Mouse (Mus musculus) CD8-positive naive resting alpha-beta T cell, adult 2 months (primary cell): ENCODE measurements around the gene Mepe.

Experiments used
- DNase-seq, 2 experiments: peaks; one replicate each; pipeline ENCODE4 v3.0.0; 2022; ENCODE audit warnings: low read depth in 2 of 2, low spot score in 2 of 2

Mepe gene

DNA sequence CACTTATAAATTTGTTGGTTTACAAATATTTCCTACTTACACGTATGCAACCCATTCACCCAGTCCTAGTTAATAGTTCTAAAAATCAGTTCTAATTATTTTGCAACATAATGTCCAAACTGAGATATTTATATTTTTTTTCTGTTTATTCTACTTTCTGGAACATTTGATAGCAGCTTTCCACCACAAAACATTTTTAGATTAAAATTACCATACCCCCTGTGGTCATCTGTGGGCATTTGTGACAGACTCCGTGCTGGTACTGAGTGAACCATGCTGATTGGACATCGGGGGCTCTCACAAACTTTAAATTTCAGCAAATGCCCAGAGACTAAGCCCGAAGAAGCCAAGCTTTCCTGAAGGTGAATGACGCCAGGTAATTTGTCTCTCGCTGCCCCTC is at the start of gene Mepe:
TSS of gene Mepe (plus strand) at position 301 of the 400 bp plus-strand sequence.
- no peak for DNase-seq

DNA sequence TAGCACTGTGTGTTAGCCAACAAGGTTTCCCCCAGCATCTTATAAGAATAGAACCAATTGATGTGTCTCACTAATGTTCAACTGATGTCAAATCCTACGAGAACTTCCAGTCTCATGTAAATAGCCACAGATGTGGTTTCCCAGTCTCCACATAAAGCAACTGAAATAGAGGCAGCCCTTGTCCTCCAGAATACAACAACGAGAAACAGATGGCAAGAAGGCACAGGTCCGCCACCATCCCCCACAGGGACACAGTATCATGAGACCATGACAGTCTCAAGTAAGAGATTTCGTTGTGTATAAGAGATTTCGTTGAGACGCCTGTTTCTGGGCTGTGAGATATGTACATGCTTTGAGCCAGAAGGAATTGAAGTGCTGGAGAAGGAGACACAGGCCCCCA is 30.9 kb upstream of the Mepe start:
- no peak for DNase-seq

DNA sequence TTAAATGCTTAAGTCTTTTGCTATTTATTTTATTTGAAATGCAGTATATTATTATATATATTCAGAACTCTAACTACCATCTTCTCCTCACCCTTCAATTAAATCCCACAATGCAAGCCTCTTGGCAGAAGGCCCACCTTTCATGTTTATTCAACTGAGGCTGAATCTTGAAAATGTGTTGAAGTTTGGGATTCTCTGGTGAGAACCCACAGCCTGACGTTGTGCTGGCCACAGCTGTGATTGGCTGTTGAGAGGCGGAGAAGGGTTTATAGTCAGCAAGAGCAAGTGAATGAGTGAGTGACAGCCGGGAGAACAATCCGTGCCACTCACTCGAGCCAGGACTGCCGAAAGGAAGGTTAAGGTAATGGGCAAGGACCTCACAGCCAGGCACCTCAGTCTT is 26.1 kb upstream of the Mepe start, which contains the start of gene Ibsp:
TSS of gene Ibsp (plus strand) at position 178 of the 400 bp plus-strand sequence.
- DNase-seq = no peak

DNA sequence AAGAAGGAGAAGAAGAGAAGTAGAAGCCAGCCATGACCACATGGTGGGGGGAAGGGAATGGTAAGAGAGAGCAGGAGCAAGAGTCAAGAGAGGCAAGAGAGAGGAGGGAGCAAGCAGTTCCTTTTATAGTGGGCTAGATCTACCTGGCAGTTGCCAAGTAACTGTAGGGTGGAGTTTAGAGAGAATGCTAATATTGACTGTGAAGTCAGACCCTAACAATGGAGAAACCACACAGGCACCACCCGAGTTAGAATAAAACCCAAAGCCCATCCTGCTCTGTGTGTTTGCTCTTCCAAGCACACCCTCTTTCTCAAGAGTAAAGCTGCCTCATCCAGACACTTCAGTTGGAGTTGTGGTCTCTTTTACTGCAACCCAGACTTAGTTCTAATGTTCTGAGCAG is 11.1 kb upstream of the Mepe start:
- no peak for DNase-seq

DNA sequence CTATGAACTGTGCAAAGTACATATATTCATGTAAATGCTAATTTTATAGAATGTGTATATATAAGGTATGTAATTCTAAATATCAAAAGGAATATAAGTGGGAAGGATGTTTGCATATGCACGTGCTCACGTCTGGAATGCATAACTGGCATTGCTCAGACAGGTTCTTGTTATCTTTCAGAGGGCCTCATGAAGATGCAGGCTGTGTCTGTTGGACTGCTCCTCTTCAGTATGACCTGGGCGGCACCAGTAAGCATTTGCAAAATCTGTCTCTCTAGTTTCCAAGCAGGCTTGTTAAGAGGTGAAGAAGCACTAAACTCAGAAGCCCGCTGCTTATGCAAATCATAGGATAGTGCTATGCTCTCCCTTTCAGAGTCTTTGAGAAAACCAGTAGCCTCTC is 1.8 kb downstream of the Mepe start:
- no peak for DNase-seq

DNA sequence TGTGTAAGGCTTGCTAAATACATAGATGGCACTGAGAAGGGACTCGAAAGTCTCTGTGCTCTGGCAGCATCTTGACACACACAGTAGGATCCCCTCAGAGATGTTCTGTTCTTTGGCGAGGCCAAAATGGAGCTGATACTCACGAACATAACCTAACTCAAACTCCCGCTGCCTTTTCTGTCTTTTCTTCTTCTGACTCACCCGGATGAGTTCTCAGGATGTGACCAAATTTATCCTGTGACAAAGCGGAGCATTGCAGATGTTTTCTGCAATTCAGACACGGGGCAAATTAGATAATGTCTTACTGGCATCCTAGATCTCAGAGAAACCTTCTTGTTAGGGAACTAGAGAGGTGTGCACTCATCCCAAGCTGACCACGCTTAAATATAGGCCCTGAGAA is 2.3 kb downstream of the Mepe start:
- no peak for DNase-seq

DNA sequence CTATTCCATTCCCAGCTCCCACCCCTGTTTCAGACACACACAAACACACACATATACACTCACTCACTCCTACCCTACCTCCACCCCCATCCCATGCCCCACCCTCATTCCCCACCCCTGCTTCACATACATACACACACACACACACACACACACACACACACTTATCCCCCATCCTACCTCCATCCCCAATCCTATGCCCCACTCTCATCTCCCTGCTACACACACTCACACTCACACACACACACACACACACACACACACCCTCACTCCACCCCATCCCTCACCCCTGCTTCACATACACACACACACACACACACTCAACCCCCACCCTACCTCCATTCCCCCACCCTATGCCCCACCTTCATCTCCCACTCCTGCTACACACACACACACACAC is 2.7 kb downstream of the Mepe start:
- DNase-seq = no peak

DNA sequence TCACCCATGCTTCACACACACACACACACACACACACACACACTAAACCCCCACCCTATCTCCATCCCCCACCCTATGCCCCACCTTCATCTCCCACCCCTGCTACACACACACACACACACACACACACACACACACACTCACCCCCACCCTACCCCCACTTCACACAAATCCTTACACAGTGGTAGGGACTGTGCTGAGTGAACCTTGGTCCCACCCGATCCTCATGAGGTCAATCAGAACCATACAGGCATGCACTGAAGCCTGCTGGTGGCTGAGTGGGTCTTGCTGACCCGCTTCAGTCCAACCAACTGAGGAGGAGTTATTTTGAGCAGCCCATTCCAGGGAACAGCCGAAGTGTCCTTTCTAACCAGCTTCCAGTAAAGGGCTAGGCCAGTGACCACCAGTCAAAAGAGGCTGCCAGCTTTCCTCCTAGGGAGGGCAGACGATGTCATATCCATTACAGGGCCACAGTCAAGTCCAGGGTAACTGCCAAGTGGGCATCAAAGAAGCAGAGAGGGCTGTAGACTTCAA is 3.3 kb downstream of the Mepe start:
- DNase-seq = no peak

DNA sequence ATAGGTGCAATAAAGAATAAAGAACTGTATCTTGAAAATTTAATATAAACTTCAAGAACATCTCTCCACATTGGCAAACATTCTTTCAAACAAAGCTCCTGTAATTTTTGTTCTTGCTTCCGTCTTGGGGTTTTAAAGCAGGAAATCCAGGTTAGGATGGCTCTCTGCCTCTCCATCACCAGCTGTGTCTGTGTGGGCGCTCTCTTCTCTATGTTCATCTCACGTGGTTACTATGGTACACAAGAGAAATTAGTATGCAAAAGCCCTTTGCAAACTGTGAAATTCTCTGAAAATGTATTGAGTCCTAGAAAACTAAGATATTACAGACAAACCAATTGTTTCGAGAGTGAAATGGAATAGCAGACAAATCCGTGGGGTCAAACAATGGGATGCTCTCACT is 4.3 kb downstream of the Mepe start:
- no peak for DNase-seq

DNA sequence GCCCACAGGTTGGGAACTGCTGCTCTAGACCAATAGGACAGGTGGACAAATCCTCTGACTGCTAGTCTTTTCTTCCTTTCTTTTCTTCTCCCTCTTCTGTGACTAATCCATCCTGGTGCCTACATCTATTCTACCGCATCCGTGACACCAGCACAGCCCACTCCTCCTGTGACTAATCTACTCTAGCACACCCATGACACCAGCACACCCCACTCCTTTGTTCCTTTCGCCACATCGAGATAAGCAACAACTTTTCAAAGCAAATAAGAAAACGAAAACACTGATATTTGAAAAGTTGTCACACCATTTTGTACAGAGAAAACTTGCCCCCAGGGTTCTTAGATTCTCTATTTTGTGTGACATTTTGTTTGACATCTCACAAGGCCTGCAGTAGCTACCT is 5.0 kb downstream of the Mepe start:
- no peak for DNase-seq

DNA sequence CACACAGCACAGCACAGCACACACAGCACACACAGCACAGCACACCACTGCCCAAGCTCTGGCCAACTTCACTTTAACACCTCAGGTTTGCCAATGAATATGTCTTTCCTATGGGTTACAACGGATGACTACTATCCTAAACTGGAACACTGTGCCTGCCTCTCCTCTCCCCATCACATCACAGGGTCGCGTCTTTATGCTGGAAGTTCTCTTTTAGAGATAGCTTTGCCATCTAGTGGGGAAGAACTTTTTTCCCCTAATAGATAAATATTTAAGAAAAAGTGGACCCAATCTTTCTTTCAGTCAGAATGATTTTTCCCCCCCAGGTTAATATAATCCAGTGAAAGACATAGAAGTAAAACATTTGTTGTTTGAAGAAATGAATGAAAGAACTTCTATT is 7.2 kb downstream of the Mepe start:
- no peak for DNase-seq

DNA sequence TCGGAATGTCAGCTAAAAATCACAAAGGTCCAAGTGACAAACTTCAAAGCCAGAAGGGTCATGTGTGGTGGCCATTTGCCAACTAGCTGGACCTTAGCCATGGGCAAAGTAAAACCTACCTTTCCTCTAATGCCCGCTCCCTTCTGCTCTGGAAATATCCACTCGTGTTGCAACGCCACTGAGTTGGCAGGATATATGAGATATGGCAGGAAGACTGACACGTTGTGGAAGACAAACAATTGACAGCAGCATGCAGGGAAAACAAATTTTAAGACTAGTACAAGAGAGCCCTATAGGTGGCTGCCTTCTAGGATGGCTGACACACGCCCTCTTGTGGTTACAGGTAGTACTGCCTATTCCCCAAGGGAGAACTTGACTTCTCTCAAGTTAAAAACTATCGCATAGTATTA is 8.1 kb downstream of the Mepe start:
- DNase-seq = no peak

DNA sequence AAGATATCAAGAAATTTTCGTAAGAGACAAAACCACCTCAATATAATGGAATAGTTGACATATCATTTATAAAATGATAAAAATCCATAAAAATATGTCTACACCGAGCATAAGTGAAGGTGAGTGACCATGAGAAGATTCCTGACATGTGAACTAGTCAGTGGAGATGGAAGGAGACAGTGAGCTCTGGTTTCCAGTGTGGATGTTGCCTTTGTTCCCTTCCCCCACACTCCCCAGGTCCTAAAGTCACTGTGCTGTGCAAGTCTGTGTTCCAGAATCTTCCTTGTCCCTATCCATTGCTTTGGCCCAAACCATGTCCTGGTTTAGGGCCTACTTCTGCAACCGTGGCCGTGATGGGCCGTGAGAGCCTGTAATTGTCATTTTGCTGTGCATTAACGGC is 8.5 kb downstream of the Mepe start:
- no peak for DNase-seq

DNA sequence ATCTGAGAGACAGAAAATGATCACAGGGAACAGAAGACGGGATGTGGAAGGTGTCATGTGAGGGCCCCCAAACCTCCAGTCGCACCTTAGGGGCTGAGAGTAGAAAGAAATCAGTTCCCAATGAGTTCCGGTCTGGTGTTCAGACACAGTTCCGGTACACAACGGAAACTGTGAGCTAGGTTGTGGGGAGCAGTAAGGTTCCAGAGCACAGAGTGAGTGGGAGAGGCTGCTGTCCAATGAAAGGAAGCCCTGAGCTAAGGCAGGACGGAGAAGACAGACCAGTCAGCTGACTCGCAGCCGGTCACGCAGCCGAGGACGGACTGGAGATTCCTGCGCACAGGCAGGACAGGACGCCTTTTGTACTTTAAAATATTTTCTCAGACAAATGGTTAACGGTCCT is 9.4 kb downstream of the Mepe start:
- no peak for DNase-seq

DNA sequence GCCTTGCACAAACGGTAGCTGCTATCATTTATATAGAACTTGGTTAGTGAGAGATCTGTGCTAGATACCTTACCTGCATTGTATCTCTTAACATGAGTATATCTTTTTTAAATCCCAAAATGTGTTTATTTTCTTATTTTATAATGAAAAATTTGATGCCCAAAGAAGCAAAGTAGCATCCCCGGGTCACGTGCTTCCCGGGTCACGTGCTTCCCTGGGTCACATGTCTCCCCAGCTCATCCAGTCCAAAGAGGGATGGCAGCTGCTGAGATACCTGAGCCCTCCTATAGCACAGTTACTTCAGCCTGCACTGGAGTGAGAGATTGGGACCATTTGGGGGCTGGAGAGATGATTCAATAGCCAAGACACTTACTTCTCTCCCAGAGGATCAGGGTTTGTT is 10.8 kb downstream of the Mepe start:
- no peak for DNase-seq

DNA sequence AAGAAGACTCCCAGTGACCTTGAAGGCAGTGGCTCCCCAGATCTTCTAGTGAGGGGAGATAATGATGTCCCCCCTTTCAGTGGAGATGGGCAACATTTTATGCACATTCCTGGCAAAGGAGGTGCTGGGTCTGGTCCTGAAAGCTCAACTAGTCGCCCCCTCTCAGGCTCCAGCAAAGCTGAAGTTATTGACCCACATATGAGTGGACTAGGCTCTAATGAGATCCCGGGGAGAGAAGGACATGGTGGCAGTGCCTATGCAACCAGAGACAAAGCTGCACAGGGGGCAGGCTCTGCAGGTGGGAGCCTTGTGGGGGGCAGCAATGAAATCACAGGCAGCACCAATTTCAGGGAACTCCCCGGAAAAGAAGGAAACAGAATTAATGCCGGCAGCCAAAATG is 12.4 kb downstream of the Mepe start:
- no peak for DNase-seq

DNA sequence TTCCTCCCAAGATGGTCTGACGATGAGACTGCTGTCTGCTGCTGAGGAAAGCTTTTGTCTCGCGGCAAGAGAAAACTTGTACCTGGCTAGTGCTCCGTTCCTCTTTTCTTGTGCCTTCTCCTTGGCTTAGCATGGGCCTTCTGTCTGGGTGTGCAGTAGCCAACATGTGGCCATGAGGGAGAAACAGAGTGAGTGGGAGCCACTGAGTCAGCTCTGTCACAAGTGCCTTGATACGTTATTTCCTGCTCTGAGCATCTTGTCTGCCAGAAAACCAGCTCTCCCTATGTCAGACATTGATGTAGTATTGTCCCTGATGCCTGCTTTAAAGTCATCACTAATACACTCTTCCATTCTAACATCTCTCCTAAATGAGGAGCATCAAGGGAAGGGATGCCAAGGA is 13.9 kb downstream of the Mepe start:
- no peak for DNase-seq

DNA sequence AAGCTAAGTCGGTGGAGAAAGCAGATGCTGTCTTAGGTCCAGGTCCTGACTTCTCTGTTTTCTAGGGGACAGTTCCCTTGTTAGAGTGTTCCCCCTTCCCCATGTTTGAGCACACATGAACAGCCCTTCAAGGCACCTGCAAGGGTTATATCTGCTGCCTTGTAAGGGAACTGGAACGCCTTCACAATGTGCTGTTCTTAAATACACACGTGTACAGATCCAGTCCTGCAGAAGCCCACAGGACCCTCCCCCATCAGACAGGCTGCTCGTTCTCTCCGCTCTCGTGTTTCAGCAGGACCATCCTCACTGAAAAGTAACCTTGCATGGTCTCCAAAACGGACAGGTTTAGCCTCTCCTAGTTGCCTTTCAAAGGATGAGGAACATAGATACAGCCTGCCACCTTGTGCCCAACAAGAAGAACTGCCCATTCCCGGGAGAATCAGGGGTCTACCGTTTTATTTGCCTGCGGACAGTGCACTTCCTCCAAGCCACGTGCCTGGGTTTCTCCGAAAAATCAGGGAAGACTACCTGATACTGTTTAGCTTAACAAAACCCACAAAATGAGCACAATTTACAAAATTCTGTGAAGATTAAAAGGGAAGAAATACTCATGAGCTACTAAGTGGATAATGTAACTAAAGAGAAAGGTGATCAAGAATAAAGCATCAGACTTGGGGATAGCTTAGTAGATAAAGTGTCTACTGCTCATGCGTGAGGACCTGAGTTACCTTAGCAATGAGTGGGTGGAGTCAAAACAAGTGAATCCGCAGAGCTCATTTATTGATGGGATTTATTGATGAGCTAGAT is 14.8 kb downstream of the Mepe start:
- no peak for DNase-seq

DNA sequence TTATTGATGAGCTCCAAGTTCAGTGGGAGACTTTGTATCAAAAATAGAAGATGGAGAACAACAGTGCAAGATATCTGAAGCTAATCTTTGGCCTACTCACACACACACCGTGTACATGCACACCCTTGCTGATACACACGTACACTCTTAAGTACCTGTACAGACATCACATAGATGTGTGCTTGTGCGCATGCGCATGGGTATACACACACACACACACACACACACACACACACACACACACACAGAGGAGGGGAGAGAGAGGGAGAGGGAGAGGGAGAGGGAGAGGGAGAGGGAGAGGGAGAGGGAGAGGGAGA is 15.3 kb downstream of the Mepe start:
- no peak for DNase-seq

DNA sequence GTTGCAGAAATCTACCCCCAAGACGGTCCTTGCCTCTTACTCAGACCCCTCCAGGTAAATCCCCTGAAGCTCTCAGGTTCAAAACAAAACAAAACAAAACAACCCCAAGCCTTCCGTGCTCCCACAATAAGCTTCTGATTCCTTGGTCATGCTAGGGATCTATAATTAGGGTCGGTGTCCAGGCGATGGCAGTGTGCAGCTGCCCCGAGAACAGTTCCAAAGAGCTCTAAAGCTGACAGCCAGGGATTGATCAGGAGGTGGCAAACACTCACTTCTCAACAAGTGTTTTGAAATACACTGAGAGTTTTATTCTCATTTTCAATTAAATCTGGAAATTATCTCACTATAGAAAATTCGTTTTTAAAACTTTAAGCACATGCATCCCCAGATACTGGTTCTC is 17.8 kb downstream of the Mepe start:
- DNase-seq = no peak

DNA sequence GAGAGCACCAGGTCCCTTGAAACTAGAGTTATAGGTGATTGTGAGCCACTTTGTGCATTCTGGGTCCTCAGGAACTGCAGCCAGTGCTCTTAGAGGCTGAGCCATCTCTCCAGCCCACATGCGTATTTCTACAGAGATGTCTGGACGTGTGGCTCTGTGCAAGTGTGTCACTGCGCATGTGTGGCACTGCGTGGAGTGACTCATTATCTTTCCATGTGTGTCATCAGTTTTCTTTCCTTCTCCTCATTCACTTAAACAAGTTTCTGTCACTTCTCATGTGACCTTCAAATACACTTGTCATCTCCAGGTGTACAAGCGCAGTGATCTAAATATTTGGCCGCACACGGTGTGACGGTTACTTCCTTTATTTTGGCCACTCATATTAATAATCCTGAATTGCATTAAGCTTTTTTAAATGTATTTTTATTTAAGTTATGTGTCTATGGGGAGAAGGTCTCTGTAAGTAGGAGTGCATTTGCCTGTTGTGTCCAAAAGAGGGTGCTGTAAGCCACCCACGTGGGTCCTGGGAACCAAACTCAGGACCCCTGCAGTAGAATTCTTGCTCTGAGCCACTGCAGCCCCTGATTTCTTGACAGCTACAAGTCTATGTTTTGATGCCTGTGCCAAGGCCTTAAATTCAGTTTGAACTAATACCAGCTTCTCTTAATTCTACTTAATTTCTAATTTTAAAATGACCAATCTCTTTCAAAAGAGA is 19.6 kb downstream of the Mepe start:
- DNase-seq = no peak

DNA sequence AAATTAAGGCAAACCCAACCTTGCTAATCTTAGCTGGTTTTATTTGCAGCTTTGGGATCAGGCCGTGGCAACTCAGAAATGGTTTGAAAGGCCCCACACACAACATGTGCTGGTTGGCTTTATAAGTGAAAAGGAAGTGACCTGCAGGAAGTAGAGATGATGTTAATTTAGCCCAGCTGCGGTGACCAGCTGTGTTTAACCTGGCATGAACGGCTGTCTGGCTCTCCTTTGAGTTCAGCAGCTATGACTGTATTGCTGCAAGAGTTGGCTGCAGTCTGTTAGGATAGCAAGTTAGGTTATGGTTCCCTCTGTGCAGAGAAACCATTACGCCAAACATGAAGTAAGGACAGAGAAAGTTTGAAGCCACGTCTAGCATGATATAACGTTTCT is 20.1 kb downstream of the Mepe start:
- no peak for DNase-seq

DNA sequence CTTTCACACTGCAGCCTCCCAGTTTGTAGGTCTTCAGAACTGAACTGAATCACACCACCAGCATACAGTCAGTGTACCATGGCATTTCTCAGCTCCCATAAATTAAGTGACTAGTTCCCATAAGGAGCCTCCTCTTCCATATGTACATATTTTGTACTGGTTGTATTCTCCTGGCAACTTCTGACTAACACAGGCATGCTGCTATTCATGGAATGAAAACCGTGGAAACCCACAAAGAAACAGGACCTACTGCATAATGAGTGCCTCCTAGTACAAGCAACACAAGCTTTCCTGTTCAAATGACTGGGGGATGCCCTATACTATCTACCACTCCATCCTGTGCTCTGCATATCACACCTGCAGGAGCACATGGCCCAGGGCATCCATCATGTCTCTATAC is 25.9 kb downstream of the Mepe start:
- DNase-seq = no peak
